Mouse (Mus musculus): ENCODE results near the gene Pax5.

Gene Pax5

GRCm38 (mm10) chr4:44545669-44546068 is 164.6 kb downstream of the Pax5 start:
- no peak for DNase-seq (ENCODE audit: low spot score in 2 of 2)

DNA sequence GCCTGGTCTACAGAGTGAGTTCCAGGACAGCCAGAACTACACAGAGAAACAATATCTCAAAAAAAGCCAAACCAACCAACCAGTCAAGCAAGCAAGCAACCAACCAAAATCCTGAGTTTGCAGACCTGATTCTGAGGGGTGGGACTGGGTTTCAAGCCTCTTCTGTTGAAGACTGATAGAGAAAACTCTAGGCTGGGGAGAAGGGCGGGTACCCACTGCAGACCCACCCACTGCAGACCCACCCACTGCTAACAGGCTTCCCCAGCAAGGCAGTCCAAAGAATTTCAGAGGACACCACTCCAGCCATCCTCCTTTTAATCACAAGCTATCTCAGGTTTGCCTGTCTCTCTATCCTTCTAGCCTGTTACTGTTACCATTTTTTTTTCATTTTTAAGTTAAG is 165.8 kb downstream of the Pax5 start:
- no peak for DNase-seq (ENCODE audit: low spot score in 2 of 2)

GRCm38 (mm10) chr4:44543880-44544279 is 166.4 kb downstream of the Pax5 start:
- DNase-seq (ENCODE audit: low spot score in 2 of 2): no peak

GRCm38 (mm10) chr4:44542101-44542500 is 168.2 kb downstream of the Pax5 start:
- DNase-seq (ENCODE audit: low spot score in 2 of 2): no peak

- DNase-seq (ENCODE audit: low spot score in 2 of 2): no peak
These were observed 171.8 kb downstream of the Pax5 start for GRCm38 (mm10) chr4:44538488-44538887.

DNA sequence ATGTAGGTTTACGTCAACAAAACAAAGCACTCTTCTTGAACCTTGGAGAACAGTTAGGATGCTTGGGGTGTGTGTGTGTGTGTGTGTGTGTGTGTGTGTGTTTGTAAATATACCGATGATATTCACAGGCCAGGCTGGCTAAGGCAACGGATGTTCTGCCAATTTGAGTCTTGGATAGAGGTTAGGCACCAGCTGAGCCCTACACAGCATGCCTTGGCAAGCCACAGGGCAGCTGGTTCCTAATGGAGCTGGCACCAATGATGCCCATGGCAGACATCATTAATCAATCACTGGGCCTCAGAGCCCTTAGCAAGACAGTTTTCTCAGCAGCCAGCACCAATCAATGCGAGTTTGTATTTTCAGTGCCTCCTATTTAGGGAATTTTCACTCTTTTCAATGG is 173.5 kb downstream of the Pax5 start:
- no peak for DNase-seq (ENCODE audit: low spot score in 2 of 2)

GRCm38 (mm10) chr4:44535646-44536045 is 174.6 kb downstream of the Pax5 start:
- no peak for DNase-seq (ENCODE audit: low spot score in 2 of 2)

DNA sequence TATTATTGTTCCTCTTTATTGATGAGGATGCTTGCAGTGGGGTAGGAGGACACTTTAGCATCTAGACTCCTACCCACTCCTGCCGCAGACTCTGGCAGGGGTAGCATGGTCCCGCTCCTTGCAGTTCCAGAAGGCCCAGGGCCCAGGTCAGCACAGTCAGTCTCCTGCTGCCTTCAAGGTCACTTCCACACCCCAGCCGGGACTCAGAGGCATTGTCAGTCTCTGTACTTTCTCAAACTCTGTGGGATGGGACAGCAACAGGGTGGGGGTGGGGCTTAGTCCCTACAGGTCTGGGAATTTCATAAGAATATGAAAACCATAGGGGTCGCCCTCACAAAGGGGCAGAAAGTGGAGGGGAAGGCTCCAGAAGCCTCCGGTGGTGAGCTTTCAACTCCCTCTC is 177.0 kb downstream of the Pax5 start:
- no peak for DNase-seq (ENCODE audit: low spot score in 2 of 2)

GRCm38 (mm10) chr4:44532731-44533130 is 177.6 kb downstream of the Pax5 start:
- no peak for DNase-seq (ENCODE audit: low spot score in 2 of 2)

DNA sequence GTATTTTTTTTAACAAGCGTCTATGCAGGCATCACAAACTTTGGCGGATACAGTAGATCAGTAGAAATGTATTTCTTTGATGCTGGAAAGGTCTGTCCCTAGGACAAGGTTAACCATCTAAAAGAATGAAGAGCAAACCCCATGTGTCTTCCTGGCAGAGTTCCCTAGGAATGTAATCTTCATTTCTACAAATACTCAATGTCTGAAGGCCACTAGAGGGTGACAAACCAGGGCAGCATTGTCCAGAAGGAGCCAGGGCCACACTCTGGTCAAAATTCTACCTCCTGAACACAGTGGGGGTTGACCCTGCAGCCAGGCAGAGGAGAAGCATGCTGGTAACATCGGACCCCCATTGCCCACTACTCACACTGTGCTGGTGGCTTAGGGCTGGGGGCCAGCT is 185.0 kb downstream of the Pax5 start:
- no peak for DNase-seq (ENCODE audit: low spot score in 2 of 2)

GRCm38 (mm10) chr4:44518923-44519322 is 191.4 kb downstream of the Pax5 start:
- peak; percentile 3 to 31 for DNase-seq (ENCODE audit: low spot score in 2 of 2)

- no peak for DNase-seq (ENCODE audit: low spot score in 2 of 2)
These were observed 196.3 kb downstream of the Pax5 start for GRCm38 (mm10) chr4:44513981-44514380.

- no peak for DNase-seq (ENCODE audit: low spot score in 2 of 2)
These were observed 198.6 kb downstream of the Pax5 start for GRCm38 (mm10) chr4:44511682-44512081.

DNA sequence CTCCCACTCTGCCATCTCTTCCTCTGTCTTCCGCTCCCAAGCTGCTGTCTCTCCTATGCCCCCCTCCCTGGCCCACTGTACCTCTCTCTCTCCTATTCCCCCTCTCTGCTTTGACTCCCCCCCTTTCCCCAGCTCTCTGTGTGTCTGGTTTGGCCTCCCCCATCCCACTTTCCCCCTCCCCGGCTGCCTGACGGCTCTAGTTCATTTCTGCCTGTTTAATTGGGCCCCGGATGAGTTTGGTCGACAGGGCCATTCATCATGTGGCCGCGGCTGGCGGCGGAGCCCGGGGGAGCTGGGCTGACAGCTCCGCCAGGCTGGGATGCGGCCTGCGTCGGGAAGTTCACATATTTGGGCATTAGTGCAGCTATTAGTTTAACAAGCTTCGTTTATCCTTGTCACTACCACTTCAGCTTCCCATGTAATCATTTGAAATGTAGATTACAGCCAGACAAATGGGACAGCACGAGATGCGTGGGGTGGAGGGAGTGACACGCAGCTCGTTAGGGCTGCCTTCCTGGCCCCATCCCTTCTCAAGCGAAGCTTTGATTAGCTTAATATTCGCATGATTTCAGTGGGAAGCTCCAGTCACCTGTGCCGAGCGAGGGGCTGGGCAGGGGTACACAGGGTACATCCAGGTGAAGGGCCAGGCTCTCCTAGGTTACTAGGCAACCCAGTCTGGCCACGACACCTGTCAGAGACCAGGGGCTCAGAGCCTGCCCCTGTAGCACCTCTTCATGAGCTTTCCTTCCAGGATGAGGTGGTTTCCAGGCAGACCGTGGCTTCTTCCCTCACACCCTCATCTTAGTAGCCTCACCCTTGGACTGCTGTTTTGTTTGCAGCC is 201.7 kb downstream of the Pax5 start:
- DNase-seq (ENCODE audit: low spot score in 2 of 2): no peak

- no peak for DNase-seq (ENCODE audit: low spot score in 2 of 2)
These were observed 202.4 kb downstream of the Pax5 start for GRCm38 (mm10) chr4:44507861-44508260.

GRCm38 (mm10) chr4:44504998-44505397 is 205.3 kb downstream of the Pax5 start:
- DNase-seq (ENCODE audit: low spot score in 2 of 2): no peak

GRCm38 (mm10) chr4:44502196-44502867 is 208.0 kb downstream of the Pax5 start:
- DNase-seq (ENCODE audit: low spot score in 2 of 2): no peak

- no peak for DNase-seq (ENCODE audit: low spot score in 2 of 2)
These were observed 212.1 kb downstream of the Pax5 start for GRCm38 (mm10) chr4:44498156-44498555.

DNA sequence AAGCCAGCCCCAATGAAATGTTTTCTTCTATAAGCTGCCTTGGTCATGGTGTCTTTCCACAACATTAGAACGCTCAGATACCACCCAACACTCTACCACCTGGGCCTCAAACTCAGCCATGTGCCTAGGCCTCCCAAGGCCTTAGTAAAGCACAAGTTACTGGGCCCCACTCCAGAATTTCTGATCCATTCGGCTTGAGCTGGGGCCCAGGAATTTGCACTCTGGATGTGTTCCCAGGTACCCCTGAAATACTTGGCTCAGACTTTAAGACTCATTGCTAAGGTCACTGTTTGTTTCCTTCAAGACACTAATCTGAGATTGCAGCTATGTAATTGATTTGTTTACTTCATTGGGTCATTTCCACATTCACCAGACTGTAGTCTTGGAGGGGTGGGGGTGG is 214.5 kb downstream of the Pax5 start:
- no peak for DNase-seq (ENCODE audit: low spot score in 2 of 2)

DNA sequence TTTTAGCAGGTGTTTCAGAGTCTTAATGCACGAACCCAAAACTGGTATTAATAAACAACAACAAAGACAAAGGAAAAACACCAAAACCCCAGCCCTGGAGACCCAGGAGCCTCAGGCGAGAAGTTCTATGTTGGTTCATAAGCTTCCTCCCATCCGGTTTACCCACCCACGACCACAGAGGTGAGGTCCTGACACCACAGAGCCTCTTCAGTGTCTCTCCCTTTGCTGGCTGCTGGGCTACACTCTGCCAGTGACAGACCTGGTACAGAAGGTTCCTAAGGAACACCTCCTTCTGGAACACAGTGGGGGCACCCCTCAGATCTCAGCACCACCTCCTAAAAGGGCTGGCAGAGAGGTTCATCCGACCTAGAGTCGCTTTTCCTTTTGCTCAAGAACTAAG is 216.5 kb downstream of the Pax5 start:
- DNase-seq (ENCODE audit: low spot score in 2 of 2): no peak

DNA sequence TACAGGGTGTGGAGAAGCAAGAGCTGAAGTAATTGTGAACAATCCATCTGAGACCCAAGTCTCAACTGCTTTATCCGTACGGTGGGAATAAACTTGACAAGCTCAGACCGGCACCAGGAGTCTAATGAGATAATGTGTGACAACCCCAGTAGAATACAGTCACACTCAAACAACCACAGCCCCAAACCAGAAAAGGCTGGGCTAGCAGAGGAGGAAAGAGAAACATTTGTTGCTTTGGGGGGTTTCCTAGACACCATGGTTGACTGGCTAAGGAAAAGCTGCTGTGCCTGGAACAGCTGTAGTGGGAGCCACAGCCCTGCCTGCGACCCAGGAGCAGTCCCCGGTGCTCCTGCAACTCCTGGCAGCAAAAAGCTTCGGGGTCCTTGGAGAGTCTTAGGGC is 219.4 kb downstream of the Pax5 start:
- no peak for DNase-seq (ENCODE audit: low spot score in 2 of 2)

DNA sequence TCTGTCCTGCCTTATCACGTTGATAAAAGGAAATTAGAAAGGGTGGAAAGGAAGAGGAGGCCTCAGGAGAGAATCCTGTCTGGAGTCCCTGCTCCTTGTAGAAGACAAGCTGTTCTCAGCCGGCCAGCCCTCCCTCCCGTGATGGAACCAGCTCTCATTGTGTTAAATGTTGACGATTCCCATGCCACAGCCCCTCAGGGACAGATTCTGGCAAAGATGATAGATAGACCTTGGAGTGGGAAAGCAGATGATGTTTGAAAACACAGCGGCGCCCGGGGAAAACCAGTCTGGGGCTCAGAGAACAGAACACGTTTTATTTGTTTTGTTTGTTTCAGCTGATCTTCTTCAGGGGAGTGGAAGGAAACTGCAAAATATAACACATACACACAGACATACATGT is 221.6 kb downstream of the Pax5 start:
- no peak for DNase-seq (ENCODE audit: low spot score in 2 of 2)

DNA sequence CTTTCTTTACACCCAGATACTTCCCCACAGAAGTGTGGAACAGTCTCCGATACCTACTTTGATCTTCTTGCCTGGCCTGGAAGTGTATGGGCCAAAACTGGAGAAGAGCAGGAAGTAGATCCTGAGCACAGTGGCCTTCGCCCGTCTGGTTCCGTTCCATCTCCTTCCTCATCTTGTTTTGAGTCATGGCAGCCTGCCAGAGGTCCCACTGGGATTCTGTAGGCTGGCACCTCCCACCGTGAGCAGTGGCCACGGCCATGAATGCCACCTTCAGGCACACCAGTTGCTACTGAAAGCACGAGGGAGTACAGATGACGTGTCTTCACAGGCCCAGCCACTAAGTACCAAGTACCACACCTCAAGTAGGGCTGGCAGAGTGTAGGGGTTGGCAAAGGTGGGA is 222.1 kb downstream of the Pax5 start:
- no peak for DNase-seq (ENCODE audit: low spot score in 2 of 2)
